Mouse (Mus musculus) skeletal muscle tissue, postnatal 0 days (tissue): ENCODE results near the gene Lrp4. TPM values are rescaled to one million over a fixed set of nuclear protein-coding genes. Genes with fewer than 3 reads are reported as not detected.

Experiments
- polyA plus RNA-seq: library from polyadenylated mRNA; unstranded; fragments of >200 nt; fragmentation: Nextera tagmentation; extraction: Ambion mirVana; gene quantifications from 2 replicates; pipeline ENCODE4 v1.2.1, GENCODE M21; 2015

Lrp4 gene
- polyA plus RNA-seq = 6.0 and 6.5 TPM in 2 replicates

DNA sequence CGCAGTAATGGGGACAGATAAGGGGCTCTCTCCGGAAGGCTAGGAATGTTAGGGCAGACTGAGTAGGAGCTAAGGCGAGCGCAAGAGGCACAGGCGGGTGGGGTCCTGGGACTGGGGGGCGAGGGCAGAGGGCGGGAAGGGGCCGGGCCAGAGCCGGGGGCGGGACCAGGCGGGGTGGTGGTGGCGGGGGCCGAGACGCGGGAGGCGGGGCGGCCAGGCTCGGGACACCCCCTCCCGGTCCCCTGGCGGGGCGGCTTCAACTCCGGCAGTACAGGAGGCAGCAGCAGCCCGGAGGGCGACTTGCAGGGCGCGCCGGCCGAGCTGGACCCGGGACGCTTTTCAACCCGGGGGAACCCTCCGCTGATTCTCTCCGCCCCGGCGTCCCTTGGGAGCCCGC, at the start of gene Lrp4:
TSS of gene Lrp4 (plus strand) at position 253 of the 397 bp plus-strand sequence.

DNA sequence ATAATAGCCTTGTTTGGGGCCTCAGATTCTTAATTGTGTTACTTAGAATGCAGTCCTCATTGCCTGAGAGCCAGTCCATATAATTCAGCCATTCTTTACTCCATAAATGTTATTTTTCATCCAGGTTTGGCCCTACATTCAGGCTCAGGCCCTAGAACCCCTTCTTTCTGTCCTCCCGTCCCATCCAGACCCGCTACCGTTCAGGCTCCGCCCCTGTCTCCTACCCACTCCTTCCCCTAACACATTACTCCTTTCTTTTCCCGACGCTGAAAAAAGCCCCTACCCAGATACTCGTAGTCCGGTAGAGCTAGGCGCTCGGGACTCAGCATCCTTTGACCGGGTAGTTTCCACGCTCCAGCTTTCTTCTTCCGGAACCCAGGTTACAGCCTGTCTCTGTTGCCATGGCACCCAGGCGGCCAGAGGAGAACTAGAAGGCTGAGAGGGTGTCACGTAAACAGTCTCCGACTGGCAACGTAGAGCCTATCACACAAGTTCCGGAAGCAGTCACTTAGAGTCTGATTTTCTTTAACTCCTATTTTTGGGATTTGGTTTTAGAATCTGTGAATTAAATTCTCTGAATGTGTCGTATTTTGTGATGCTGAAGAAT, 12.9 kb upstream of the Lrp4 start, which contains the start of gene 1110051M20Rik:
TSS of gene 1110051M20Rik (minus strand) at position 419 of the 607 bp plus-strand sequence.

DNA sequence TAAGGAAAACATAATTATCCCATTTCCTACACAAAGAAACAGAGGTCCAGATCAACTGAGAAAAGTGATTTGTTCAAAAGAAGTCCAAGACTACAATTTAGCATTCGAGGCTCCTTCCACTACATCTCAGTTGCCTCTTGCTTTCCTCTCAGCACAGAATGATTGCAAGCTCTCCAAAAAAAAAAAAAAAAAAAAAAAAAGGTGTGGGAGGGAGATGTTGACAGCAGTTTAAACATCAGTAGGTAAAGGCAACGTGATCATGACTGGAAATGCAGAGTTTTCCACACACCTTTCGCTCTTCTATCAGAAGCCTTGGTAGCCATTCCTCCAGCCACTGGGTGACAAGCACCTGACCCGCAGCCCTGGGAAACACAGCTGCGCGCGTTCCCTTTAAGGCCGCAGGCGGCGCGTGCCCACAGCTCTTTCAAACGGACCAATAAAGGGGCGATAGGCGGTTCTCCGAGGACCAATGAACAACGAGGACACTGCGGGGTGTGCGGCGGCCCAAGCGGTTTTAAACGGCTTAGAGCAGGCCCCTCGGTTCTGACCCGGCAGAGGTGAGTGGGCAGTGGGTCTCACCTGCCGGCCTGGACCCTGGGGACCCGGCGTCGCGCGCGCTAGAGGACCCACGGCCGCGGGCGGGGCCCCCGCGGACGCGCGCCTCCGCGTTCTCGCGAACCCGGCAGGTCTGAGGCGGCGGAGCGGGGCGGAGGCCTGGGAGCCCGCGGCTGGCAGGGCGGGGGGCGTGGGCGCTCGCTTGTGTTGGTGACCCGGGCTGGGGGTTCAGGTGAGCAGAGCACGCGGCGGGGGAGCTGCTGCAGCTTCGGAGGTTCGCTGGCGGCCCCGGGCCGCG, 69.2 kb downstream of the Lrp4 start, which contains the start of gene Ckap5:
TSS of gene Ckap5 (plus strand) at position 469 of the 853 bp plus-strand sequence.

Other genes starting within 250 kb of the Lrp4 start
- 5.9 and 6.2 TPM in 2 replicates for gene Ddb2, start 220.5 kb upstream of the Lrp4 start, polyA plus RNA-seq
- gene Pacsin3, start 201.6 kb upstream of the Lrp4 start, polyA plus RNA-seq = 240 and 279 TPM in 2 replicates
- 77.1 and 79.2 TPM in 2 replicates for gene Arfgap2, start 192.5 kb upstream of the Lrp4 start, polyA plus RNA-seq
- gene 1110051M20Rik, start 12.8 kb upstream of the Lrp4 start, polyA plus RNA-seq = 24.2 and 28.0 TPM in 2 replicates
- 25.1 and 25.3 TPM in 2 replicates for gene Ckap5, start 69.3 kb downstream of the Lrp4 start, polyA plus RNA-seq
- 3.4 and 4.0 TPM in 2 replicates for gene F2, start 178.9 kb downstream of the Lrp4 start, polyA plus RNA-seq
- 4.0 and 4.1 TPM in 2 replicates for gene Zfp408, start 192.3 kb downstream of the Lrp4 start, polyA plus RNA-seq
- gene Arhgap1, start 192.3 kb downstream of the Lrp4 start, polyA plus RNA-seq = 38.7 and 49.7 TPM in 2 replicates